Mouse (Mus musculus) CH12.LX (cell line): ENCODE results near the gene Vmn1r195. TPM values are rescaled to one million over a fixed set of nuclear protein-coding genes. Genes with fewer than 3 reads are reported as not detected.
"Not testable (repeated sequence)": the region's sequence is repeated elsewhere in the genome, so short reads cannot be mapped to it uniquely, and the experiment has no call there.

Source experiments
- DNase-seq: peaks from one replicate; pipeline ENCODE4 v3.0.0-alpha.2; 2013; ENCODE audit errors: extremely low read depth
- H3K27ac ChIP-seq: 2 replicates; pipeline ENCODE4 v1.5.1; 2012; ENCODE audit warnings: low read depth, mild to moderate bottlenecking, control low read depth, moderate library complexity; ENCODE audit not compliant: insufficient read depth
- H3K27me3 ChIP-seq: replicated peaks from 2 replicates; pipeline ENCODE3; 2012; ENCODE audit warnings: inconsistent platforms
- H3K36me3 ChIP-seq, 2 experiments: replicated peaks in 1 of 2; 2 replicates each; pipeline versions ENCODE3 to v1.6.1; 2012; ENCODE audit warnings: inconsistent platforms in 1 of 2, low read length in 1 of 2, mild to moderate bottlenecking in 1 of 2, mixed read lengths in 1 of 2, moderate library complexity in 1 of 2; ENCODE audit not compliant: control insufficient read depth in 1 of 2, insufficient read depth in 1 of 2
- H3K4me1 ChIP-seq, 2 experiments: 2 replicates each; pipeline ENCODE4 v1.6.1; 2012; ENCODE audit warnings: inconsistent platforms in 1 of 2, moderate library complexity in 1 of 2; ENCODE audit not compliant: insufficient read depth in 2 of 2, control insufficient read depth in 1 of 2
- H3K4me2 ChIP-seq: 2 replicates; pipeline ENCODE4 v1.6.1; 2012; ENCODE audit warnings: low read depth, mild to moderate bottlenecking, control low read depth; ENCODE audit not compliant: poor library complexity, insufficient read depth, severe bottlenecking
- H3K4me3 ChIP-seq, 3 experiments: fragments of 150-350 bp in 1 of 3; sonication (generic) in 1 of 3; replicated peaks in 1 of 3; 2 replicates each; pipeline versions ENCODE3 to v1.5.1; 2011 to 2012; ENCODE audit warnings: low read depth in 2 of 3, low read length in 2 of 3, mild to moderate bottlenecking in 2 of 3, moderate library complexity in 2 of 3, control low read depth in 1 of 3, improper control_type of control experiment in 1 of 3, inconsistent platforms in 1 of 3, mixed read lengths in 1 of 3; ENCODE audit not compliant: poor library complexity in 1 of 3
- H3K79me2 ChIP-seq: replicated peaks from 2 replicates; pipeline ENCODE4 v1.6.1; 2012; ENCODE audit warnings: mild to moderate bottlenecking, moderate library complexity; ENCODE audit not compliant: control insufficient read depth, poor library complexity, insufficient read depth, severe bottlenecking; ENCODE audit errors: extremely low read depth
- H3K9ac ChIP-seq: 2 replicates; pipeline ENCODE4 v1.6.1; 2012; ENCODE audit warnings: low read depth, mild to moderate bottlenecking, control low read depth, moderate library complexity; ENCODE audit not compliant: insufficient read depth
- H3K9me3 ChIP-seq: replicated peaks from 2 replicates; pipeline ENCODE3; 2012; ENCODE audit warnings: low read length, inconsistent platforms, mixed read lengths
- CHD2 ChIP-seq: IDR thresholded peaks from 2 replicates; pipeline ENCODE4 v1.6.1; 2011; ENCODE audit warnings: low read length, improper control_type of control experiment
- ELF1 ChIP-seq: IDR thresholded peaks from 2 replicates; pipeline ENCODE4 v1.6.1; 2014; ENCODE audit warnings: low read depth, mild to moderate bottlenecking, inconsistent platforms, low read length, improper control_type of control experiment
- GABPA ChIP-seq: IDR thresholded peaks from 2 replicates; pipeline ENCODE4 v1.6.1; 2012; ENCODE audit warnings: low read depth, low read length, improper control_type of control experiment, inconsistent platforms; ENCODE audit not compliant: insufficient replicate concordance
- HCFC1 ChIP-seq: IDR thresholded peaks from 2 replicates; pipeline ENCODE4 v1.6.1; 2012; ENCODE audit warnings: low read depth, mild to moderate bottlenecking, inconsistent platforms, low read length, improper control_type of control experiment
- JUN ChIP-seq: IDR thresholded peaks from 2 replicates; pipeline ENCODE4 v1.6.1; 2011; ENCODE audit warnings: low read depth, mild to moderate bottlenecking, low read length, improper control_type of control experiment, moderate library complexity; ENCODE audit not compliant: insufficient read depth
- KAT2A ChIP-seq: IDR thresholded peaks from 2 replicates; pipeline ENCODE4 v1.6.1; 2012; ENCODE audit warnings: low read length, improper control_type of control experiment, inconsistent platforms; ENCODE audit not compliant: insufficient replicate concordance
- MEF2A ChIP-seq: IDR thresholded peaks from 2 replicates; pipeline ENCODE4 v1.6.1; 2014; ENCODE audit warnings: low read depth, mild to moderate bottlenecking, inconsistent platforms, low read length, improper control_type of control experiment, borderline replicate concordance
- MXI1 ChIP-seq: IDR thresholded peaks from 2 replicates; pipeline ENCODE4 v1.6.1; 2011; ENCODE audit warnings: mild to moderate bottlenecking, low read depth, low read length, improper control_type of control experiment
- MYC ChIP-seq: IDR thresholded peaks from 2 replicates; pipeline ENCODE4 v1.6.1; 2011; ENCODE audit warnings: low read depth, mild to moderate bottlenecking, improper control_type of control experiment, low read length
- NELFE ChIP-seq: IDR thresholded peaks from 2 replicates; pipeline ENCODE4 v1.6.1; 2011; ENCODE audit warnings: low read depth, low read length, improper control_type of control experiment
- NRF1 ChIP-seq: IDR thresholded peaks from 2 replicates; pipeline ENCODE4 v1.6.1; 2014; ENCODE audit warnings: low read depth, mild to moderate bottlenecking, inconsistent platforms, low read length, improper control_type of control experiment, moderate library complexity
- PAX5 ChIP-seq: IDR thresholded peaks from 2 replicates; pipeline ENCODE4 v1.6.1; 2012; ENCODE audit warnings: low read length, inconsistent platforms, mixed read lengths
- POLR2A ChIP-seq: IDR thresholded peaks from 2 replicates; pipeline ENCODE4 v1.6.1; 2011; ENCODE audit warnings: low read depth, mild to moderate bottlenecking, improper control_type of control experiment, low read length
- RCOR1 ChIP-seq: conservative IDR thresholded peaks from 2 replicates; pipeline ENCODE4 v1.6.1; 2012; ENCODE audit warnings: low read depth, mild to moderate bottlenecking, inconsistent platforms, low read length, improper control_type of control experiment
- TCF12 ChIP-seq: IDR thresholded peaks from 2 replicates; pipeline ENCODE4 v1.6.1; 2014; ENCODE audit warnings: low read depth, mild to moderate bottlenecking, inconsistent platforms, low read length, improper control_type of control experiment
- UBTF ChIP-seq: IDR thresholded peaks from 2 replicates; pipeline ENCODE4 v1.6.1; 2012; ENCODE audit warnings: low read depth, mild to moderate bottlenecking, inconsistent platforms, low read length, improper control_type of control experiment, moderate library complexity
- USF2 ChIP-seq: conservative IDR thresholded peaks from 2 replicates; pipeline ENCODE4 v1.6.1; 2011; ENCODE audit warnings: low read depth, low read length, improper control_type of control experiment
- ZC3H11A ChIP-seq: IDR thresholded peaks from 2 replicates; pipeline ENCODE4 v1.6.1; 2012; ENCODE audit warnings: low read depth, mild to moderate bottlenecking, inconsistent platforms, low read length, improper control_type of control experiment
- ZMIZ1 ChIP-seq: IDR thresholded peaks from 2 replicates; pipeline ENCODE4 v1.6.1; 2012; ENCODE audit warnings: low read depth, mild to moderate bottlenecking, inconsistent platforms, low read length, improper control_type of control experiment
- dilution Hi-C: fragments of 300-500 bp; cut with MboI; formaldehyde crosslinking; loops from 2 replicates; pipeline ENCODE4 v1.14.3; 2020; ENCODE audit warnings: low sequenced_read_pairs; ENCODE audit not compliant: extremely low pct_unique_long_range_greater_than_20kb, extremely low pct_ligation_motif_present
- in situ Hi-C: fragments of 300-500 bp; cut with MboI; formaldehyde crosslinking; loops from 3 replicates; pipeline ENCODE4 v1.14.3; 2019; ENCODE audit warnings: low sequenced_read_pairs, low pct_ligation_motif_present, low pct_unique_long_range_greater_than_20kb, mixed read lengths
- polyA plus RNA-seq: library from polyadenylated mRNA; unstranded; fragments of >175 nt; gene quantifications from 2 replicates; pipeline ENCODE4 v1.2.1, GENCODE M21; 2012; ENCODE audit warnings: low read depth; ENCODE audit not compliant: insufficient read length
- total RNA-seq, 2 experiments: library from RNA; depleted of rRNA; stranded (reverse); fragments of 300-350 nt in 1 of 2; fragments of >200 nt in 1 of 2; gene quantifications; 2 replicates each; pipeline ENCODE4 v1.2.3; 2012 to 2014

Gene Vmn1r195
- total RNA-seq (2012; rRNA removed) (not detected in 2 replicates), total RNA-seq (2014; rRNA removed) (not detected in 2 replicates), polyA plus RNA-seq (not detected in 2 replicates)

DNA sequence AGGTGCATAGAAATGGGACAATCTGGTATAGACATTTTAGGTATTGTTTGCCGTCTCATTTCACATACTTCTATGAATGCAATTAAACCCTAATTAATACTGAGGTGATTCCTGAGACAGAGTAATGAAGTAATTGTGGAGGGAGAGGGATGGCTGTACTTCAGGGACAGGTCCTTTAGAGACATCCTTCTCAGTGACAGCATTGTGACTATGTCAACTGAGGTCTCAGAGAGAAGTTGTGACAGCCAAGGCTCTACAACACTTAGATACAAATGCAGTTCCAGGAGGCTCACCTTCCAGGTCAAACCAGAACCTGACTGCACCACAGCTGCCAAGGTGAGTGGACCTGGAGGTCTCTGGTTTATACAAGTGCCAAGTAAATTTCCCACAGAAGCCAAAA, at the start of gene Vmn1r195:
Gene Vmn1r195, plus strand, starts transcription at position 301 of the 400 bp plus-strand sequence.
- H3K9me3 ChIP-seq, H3K4me2 ChIP-seq, dilution Hi-C loops, in situ Hi-C loops, H3K36me3 ChIP-seq, H3K27ac ChIP-seq, H3K9ac ChIP-seq, H3K27me3 ChIP-seq, H3K4me3 ChIP-seq, H3K79me2 ChIP-seq, DNase-seq, H3K4me1 ChIP-seq: not testable (repeated sequence)

DNA sequence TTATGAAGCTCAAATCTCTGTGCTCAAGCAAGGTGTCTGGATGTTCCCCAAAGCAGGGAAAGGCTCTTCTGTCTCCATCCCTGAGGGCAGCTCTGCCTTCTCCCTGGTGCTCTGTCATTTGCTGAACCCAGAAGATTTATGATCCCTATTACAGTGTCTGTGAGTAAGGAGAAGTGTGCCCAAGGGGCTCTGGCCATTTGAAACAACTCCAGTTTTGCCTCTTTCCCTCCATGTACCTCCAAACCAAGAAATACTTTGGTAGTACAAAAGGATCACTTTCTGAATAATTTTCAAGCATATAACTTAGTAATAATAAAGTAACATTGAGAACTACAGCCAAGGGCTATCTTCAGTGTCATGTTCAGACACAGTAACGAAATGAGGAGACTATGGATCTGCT, 47.3 kb upstream of the Vmn1r195 start, which contains the start of gene Vmn1r193:
Gene Vmn1r193, minus strand, starts transcription at position 101 of the 400 bp plus-strand sequence.
- H3K27me3 ChIP-seq, H3K27ac ChIP-seq, H3K79me2 ChIP-seq, dilution Hi-C loops, in situ Hi-C loops, H3K36me3 ChIP-seq, H3K4me3 ChIP-seq, H3K4me2 ChIP-seq, H3K9ac ChIP-seq, DNase-seq, H3K9me3 ChIP-seq, H3K4me1 ChIP-seq: not testable (repeated sequence)

DNA sequence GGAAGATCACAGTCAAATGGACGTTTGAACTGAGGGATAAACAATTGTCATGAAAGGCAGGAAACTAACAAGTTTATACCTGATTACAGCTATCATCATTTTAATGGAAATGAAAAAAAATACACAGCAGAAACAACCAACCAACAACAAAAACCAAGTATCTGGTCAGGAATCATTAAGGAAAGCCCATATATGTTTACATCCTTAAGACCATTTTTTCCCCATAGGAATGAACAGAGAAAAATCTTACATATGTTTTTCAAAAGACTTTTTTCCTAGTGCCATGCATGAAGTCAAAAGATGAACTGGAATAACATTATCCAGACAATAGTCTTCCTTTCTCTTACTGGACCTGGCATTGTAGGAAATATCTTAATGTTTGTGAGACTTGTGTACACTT, 26.4 kb upstream of the Vmn1r195 start, which contains the start of gene Vmn1r194:
Gene Vmn1r194, plus strand, starts transcription at position 301 of the 400 bp plus-strand sequence.
- in situ Hi-C loops, result no loop called here
- TF ChIP-seq GABPA (no peak), HCFC1 (no peak), RCOR1 (no peak), TCF12 (no peak), PAX5 (no peak), MYC (no peak), KAT2A (no peak), UBTF (no peak), NELFE (no peak), MXI1 (no peak), JUN (no peak), MEF2A (no peak), CHD2 (no peak), NRF1 (no peak), USF2 (no peak), ZMIZ1 (no peak), ELF1 (no peak), ZC3H11A (no peak), POLR2A (no peak)

More for the DNA sequence above, 26.4 kb upstream of the Vmn1r195 start, which contains the start of gene Vmn1r194:
- no peaks in the 10 kb centered on the region for H3K9me3 ChIP-seq
- no peaks in the 10 kb centered on the region for H3K79me2 ChIP-seq
- dilution Hi-C loops, result no loop called here
- H3K4me3 ChIP-seq, result no peak within 1 kb of the TSS
- H3K4me1 ChIP-seq, result no peaks in the 10 kb centered on the region
- no peaks in the 10 kb centered on the region for H3K36me3 ChIP-seq
- no peaks in the 10 kb centered on the region for H3K27me3 ChIP-seq
- no peak within 1 kb of the TSS for H3K9ac ChIP-seq
- no peak within 1 kb of the TSS for H3K4me2 ChIP-seq
- no peak for DNase-seq
- H3K27ac ChIP-seq, result no peak within 1 kb of the TSS
